Mouse (Mus musculus): ENCODE results near the gene Cfap43. TPM values are rescaled to one million over a fixed set of nuclear protein-coding genes. Genes with fewer than 3 reads are reported as not detected.

Gene Cfap43
- polyA plus RNA-seq, 1 experiment from 2014 or later, result 0.15 TPM

- H3K36me3 ChIP-seq (ENCODE audit: control insufficient read depth, insufficient read depth, low read length), result peaks cover 17% of the 10 kb centered on the region; the same call in 1 of the 2 replicates
- under 1% methylated on average over 68 of the region's 72 CpGs for WGBS
- no peaks in the 10 kb centered on the region for H3K27me3 ChIP-seq (replicated peaks; ENCODE audit: control insufficient read depth, insufficient read depth, low read length)
Observed at GRCm38 (mm10) chr19:47731071-47731881, 187.8 kb downstream of the Cfap43 start, which contains the start of gene Sfr1. Gene Sfr1 (plus strand): TSS chr19:47731682.

GRCm38 (mm10) chr19:47730691-47731070 is 188.4 kb downstream of the Cfap43 start:
- Histone ChIP-seq H3K4me1 (ENCODE audit: control insufficient read depth, insufficient read depth, low read length) (peaks cover 6% of the 10 kb centered on the region; the same call in 1 of the 2 replicates), H3K4me2 (ENCODE audit: low read depth, low read length) (peak overlapping the region; percentile 77), H3K27ac (ENCODE audit: low read length) (peak overlapping the region; percentile 98), H3K9me3 (ENCODE audit: control insufficient read depth, low read length) (no peaks in the 10 kb centered on the region), H3K9ac (ENCODE audit: low read depth, low read length) (peak overlapping the region; percentile 83), H3K4me3 (ENCODE audit: low read length) (peak overlapping the region; percentile 89), H3K27me3 (replicated peaks; ENCODE audit: control insufficient read depth, insufficient read depth, low read length) (no peaks in the 10 kb centered on the region), H3K36me3 (ENCODE audit: control insufficient read depth, insufficient read depth, low read length) (peaks cover 11% of the 10 kb centered on the region; the same call in 1 of the 2 replicates)
- 0% methylated on average over 12 of the region's 12 CpGs for WGBS
- peak; percentile 81 for ATAC-seq

More at GRCm38 (mm10) chr19:47731071-47731881, 187.8 kb downstream of the Cfap43 start, which contains the start of gene Sfr1:
- Histone ChIP-seq H3K9me3 (ENCODE audit: control insufficient read depth, low read length) (no peaks in the 10 kb centered on the region), H3K27ac (ENCODE audit: low read length) (peak within 1 kb of the TSS; percentile 98), H3K9ac (ENCODE audit: low read depth, low read length) (peak within 1 kb of the TSS; percentile 89), H3K4me1 (ENCODE audit: control insufficient read depth, insufficient read depth, low read length) (peaks cover 6% of the 10 kb centered on the region; the same call in 1 of the 2 replicates), H3K4me2 (ENCODE audit: low read depth, low read length) (peak within 1 kb of the TSS; percentile 77), H3K4me3 (ENCODE audit: low read length) (peak within 1 kb of the TSS; percentile 89)
- ATAC-seq, result peak; percentile 97

- Histone ChIP-seq H3K9me3 (ENCODE audit: control insufficient read depth, low read length) (no peaks in the 10 kb centered on the region), H3K27me3 (replicated peaks; ENCODE audit: control insufficient read depth, insufficient read depth, low read length) (no peaks in the 10 kb centered on the region), H3K27ac (ENCODE audit: low read length) (no peak overlapping the region), H3K4me1 (ENCODE audit: control insufficient read depth, insufficient read depth, low read length) (peaks cover 6% of the 10 kb centered on the region), H3K4me3 (ENCODE audit: low read length) (no peak overlapping the region), H3K4me2 (ENCODE audit: low read depth, low read length) (no peak overlapping the region), H3K9ac (ENCODE audit: low read depth, low read length) (no peak overlapping the region), H3K36me3 (ENCODE audit: control insufficient read depth, insufficient read depth, low read length) (no peaks in the 10 kb centered on the region)
- whole genome bisulfite sequencing, result 69% methylated on average over 7 of the region's 7 CpGs
- no peak for ATAC-seq
Observed at GRCm38 (mm10) chr19:47725643-47726140, 193.4 kb downstream of the Cfap43 start.

GRCm38 (mm10) chr19:47724903-47725302 is 194.2 kb downstream of the Cfap43 start:
- peaks cover 3% of the 10 kb centered on the region for H3K4me1 ChIP-seq (ENCODE audit: control insufficient read depth, insufficient read depth, low read length)
- no peak overlapping the region for H3K4me3 ChIP-seq (ENCODE audit: low read length)
- 64% methylated on average over 4 of the region's 4 CpGs for WGBS
- no peak for ATAC-seq
- no peak overlapping the region for H3K27ac ChIP-seq (ENCODE audit: low read length)
- no peak overlapping the region for H3K4me2 ChIP-seq (ENCODE audit: low read depth, low read length)
- H3K9ac ChIP-seq (ENCODE audit: low read depth, low read length), result no peak overlapping the region
- H3K27me3 ChIP-seq (replicated peaks; ENCODE audit: control insufficient read depth, insufficient read depth, low read length), result no peaks in the 10 kb centered on the region
- H3K36me3 ChIP-seq (ENCODE audit: control insufficient read depth, insufficient read depth, low read length), result no peaks in the 10 kb centered on the region
- H3K9me3 ChIP-seq (ENCODE audit: control insufficient read depth, low read length), result no peaks in the 10 kb centered on the region

GRCm38 (mm10) chr19:47722471-47722870 is 196.6 kb downstream of the Cfap43 start:
- Histone ChIP-seq H3K36me3 (ENCODE audit: control insufficient read depth, insufficient read depth, low read length) (no peaks in the 10 kb centered on the region), H3K4me2 (ENCODE audit: low read depth, low read length) (no peak overlapping the region), H3K4me3 (ENCODE audit: low read length) (no peak overlapping the region), H3K9ac (ENCODE audit: low read depth, low read length) (no peak overlapping the region), H3K27ac (ENCODE audit: low read length) (no peak overlapping the region), H3K4me1 (ENCODE audit: control insufficient read depth, insufficient read depth, low read length) (peaks cover 3% of the 10 kb centered on the region), H3K27me3 (replicated peaks; ENCODE audit: control insufficient read depth, insufficient read depth, low read length) (no peaks in the 10 kb centered on the region), H3K9me3 (ENCODE audit: control insufficient read depth, low read length) (no peaks in the 10 kb centered on the region)
- 31% methylated on average over 6 of the region's 6 CpGs for WGBS
- ATAC-seq, result no peak

- H3K4me2 ChIP-seq (ENCODE audit: low read depth, low read length), result no peak overlapping the region
- no peak overlapping the region for H3K9ac ChIP-seq (ENCODE audit: low read depth, low read length)
- no peaks in the 10 kb centered on the region for H3K9me3 ChIP-seq (ENCODE audit: control insufficient read depth, low read length)
- no peaks in the 10 kb centered on the region for H3K27me3 ChIP-seq (replicated peaks; ENCODE audit: control insufficient read depth, insufficient read depth, low read length)
- no peaks in the 10 kb centered on the region for H3K36me3 ChIP-seq (ENCODE audit: control insufficient read depth, insufficient read depth, low read length)
- H3K27ac ChIP-seq (ENCODE audit: low read length), result no peak overlapping the region
- WGBS, result 88% methylated on average over 3 of the region's 3 CpGs
- no peak overlapping the region for H3K4me3 ChIP-seq (ENCODE audit: low read length)
- H3K4me1 ChIP-seq (ENCODE audit: control insufficient read depth, insufficient read depth, low read length), result peaks cover 3% of the 10 kb centered on the region
- ATAC-seq, result no peak
Observed at GRCm38 (mm10) chr19:47719147-47719546, 199.9 kb downstream of the Cfap43 start.

- H3K4me3 ChIP-seq (ENCODE audit: low read length), result no peak overlapping the region
- H3K9me3 ChIP-seq (ENCODE audit: control insufficient read depth, low read length), result no peaks in the 10 kb centered on the region
- WGBS, result 61% methylated on average over 2 of the region's 2 CpGs
- no peak overlapping the region for H3K27ac ChIP-seq (ENCODE audit: low read length)
- H3K27me3 ChIP-seq (replicated peaks; ENCODE audit: control insufficient read depth, insufficient read depth, low read length), result no peaks in the 10 kb centered on the region
- no peak overlapping the region for H3K4me2 ChIP-seq (ENCODE audit: low read depth, low read length)
- peaks cover 3% of the 10 kb centered on the region; the same call in 1 of the 2 replicates for H3K4me1 ChIP-seq (ENCODE audit: control insufficient read depth, insufficient read depth, low read length)
- ATAC-seq, result no peak
- no peaks in the 10 kb centered on the region for H3K36me3 ChIP-seq (ENCODE audit: control insufficient read depth, insufficient read depth, low read length)
- H3K9ac ChIP-seq (ENCODE audit: low read depth, low read length), result no peak overlapping the region
Observed at GRCm38 (mm10) chr19:47716144-47716543, 202.9 kb downstream of the Cfap43 start.

- Histone ChIP-seq H3K36me3 (ENCODE audit: control insufficient read depth, insufficient read depth, low read length) (no peaks in the 10 kb centered on the region), H3K27ac (ENCODE audit: low read length) (0 out of 2 replicates have a peak overlapping the region, but pooled peaks have one; percentile 18), H3K4me2 (ENCODE audit: low read depth, low read length) (no peak overlapping the region), H3K27me3 (replicated peaks; ENCODE audit: control insufficient read depth, insufficient read depth, low read length) (no peaks in the 10 kb centered on the region), H3K9me3 (ENCODE audit: control insufficient read depth, low read length) (no peaks in the 10 kb centered on the region), H3K4me1 (ENCODE audit: control insufficient read depth, insufficient read depth, low read length) (peaks cover 3% of the 10 kb centered on the region; the same call in 1 of the 2 replicates), H3K4me3 (ENCODE audit: low read length) (no peak overlapping the region), H3K9ac (ENCODE audit: low read depth, low read length) (no peak overlapping the region)
- no peak for ATAC-seq
- 67% methylated on average over 9 of the region's 9 CpGs for WGBS
Observed at GRCm38 (mm10) chr19:47713457-47713856, 205.6 kb downstream of the Cfap43 start.

- Histone ChIP-seq H3K9me3 (ENCODE audit: control insufficient read depth, low read length) (no peaks in the 10 kb centered on the region), H3K4me1 (ENCODE audit: control insufficient read depth, insufficient read depth, low read length) (peaks cover 3% of the 10 kb centered on the region; the same call in 1 of the 2 replicates), H3K36me3 (ENCODE audit: control insufficient read depth, insufficient read depth, low read length) (no peaks in the 10 kb centered on the region), H3K4me3 (ENCODE audit: low read length) (no peak overlapping the region), H3K27ac (ENCODE audit: low read length) (no peak overlapping the region), H3K9ac (ENCODE audit: low read depth, low read length) (no peak overlapping the region), H3K27me3 (replicated peaks; ENCODE audit: control insufficient read depth, insufficient read depth, low read length) (no peaks in the 10 kb centered on the region), H3K4me2 (ENCODE audit: low read depth, low read length) (no peak overlapping the region)
- 83% methylated on average over 4 of the region's 4 CpGs for WGBS
- ATAC-seq, result no peak
Observed at GRCm38 (mm10) chr19:47710376-47710775, 208.7 kb downstream of the Cfap43 start.
